Mouse (Mus musculus): ENCODE data around the gene Gm26992.

Gene Gm26992

GRCm38 (mm10) chrX:103484050-103484449 lies 62.2 kb downstream of the Gm26992 start:
- peak; percentile 71 to 80 for DNase-seq

GRCm38 (mm10) chrX:103490853-103491252 lies 69.0 kb downstream of the Gm26992 start:
- DNase-seq = no peak

GRCm38 (mm10) chrX:103492398-103493256 lies 70.8 kb downstream of the Gm26992 start:
- peak; percentile 24 to 26 for DNase-seq

GRCm38 (mm10) chrX:103493351-103494173 lies 71.8 kb downstream of the Gm26992 start:
- peak; percentile 77 to 91 for DNase-seq

- no peak for DNase-seq
Observed at GRCm38 (mm10) chrX:103499374-103499773, 77.6 kb downstream of the Gm26992 start.

GRCm38 (mm10) chrX:103500137-103500536 lies 78.3 kb downstream of the Gm26992 start:
- DNase-seq = no peak

GRCm38 (mm10) chrX:103508218-103508617 lies 86.4 kb downstream of the Gm26992 start:
- DNase-seq = no peak

GRCm38 (mm10) chrX:103509168-103510019 lies 87.6 kb downstream of the Gm26992 start:
- DNase-seq = no peak

- no peak for DNase-seq
Observed at GRCm38 (mm10) chrX:103514782-103515181, 93.0 kb downstream of the Gm26992 start.

- no peak for DNase-seq
Observed at GRCm38 (mm10) chrX:103515346-103515745, 93.5 kb downstream of the Gm26992 start.

- DNase-seq = no peak
Observed at GRCm38 (mm10) chrX:103518798-103519197, 97.0 kb downstream of the Gm26992 start.

GRCm38 (mm10) chrX:103519547-103519946 lies 97.7 kb downstream of the Gm26992 start:
- DNase-seq = no peak

GRCm38 (mm10) chrX:103521221-103521716 lies 99.5 kb downstream of the Gm26992 start:
- no peak for DNase-seq

- DNase-seq = peak; percentile 85 to 87
Observed at GRCm38 (mm10) chrX:103529185-103529584, 107.4 kb downstream of the Gm26992 start.
